Mouse (Mus musculus): ENCODE data around the gene 9130213A22Rik.
A peak's percentile ranks its signal among the peaks of the same experiment; 100 is the strongest.

The 9130213A22Rik gene

DNA sequence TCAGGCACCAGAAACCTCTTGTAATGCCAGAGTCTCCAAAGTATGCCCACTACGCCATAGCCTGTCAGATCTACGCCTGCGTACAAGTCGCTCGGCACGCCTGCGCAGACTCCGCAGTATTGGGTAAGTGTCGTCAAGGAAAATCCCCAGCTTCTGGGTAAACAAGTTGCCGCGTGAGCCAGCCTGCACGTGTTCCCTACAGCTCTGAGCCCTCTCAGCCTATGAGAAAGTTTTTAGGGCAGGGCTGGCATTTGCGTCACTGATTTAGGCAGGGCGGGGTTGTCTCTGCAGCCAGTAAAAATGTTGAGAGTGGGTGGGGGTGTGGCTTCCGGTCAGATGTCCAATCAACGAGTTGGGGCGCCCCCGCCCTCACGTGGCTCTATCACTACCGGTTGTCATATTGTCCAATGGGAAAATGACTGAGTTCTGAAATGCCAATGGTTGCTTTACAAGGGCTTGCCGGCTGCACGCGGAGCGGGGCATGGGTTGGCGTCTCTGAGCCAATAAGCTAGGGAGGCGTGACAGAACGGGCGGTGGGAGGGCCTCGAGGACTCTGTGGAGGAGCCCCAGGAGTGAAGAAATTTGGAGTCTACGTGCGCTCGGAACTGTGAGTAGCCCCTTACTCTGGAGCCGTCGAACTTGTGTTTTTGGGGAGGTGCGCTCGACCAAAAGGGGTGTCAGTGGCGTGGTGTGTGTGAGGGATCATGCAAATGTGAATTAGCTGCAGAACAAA is 27.5 kb downstream of the 9130213A22Rik start, which contains the start of gene Per1:
Gene Per1, plus strand, starts transcription at position 521 of the 733 bp plus-strand sequence.
- peak; percentile 100 for DNase-seq (ENCODE audit: inconsistent age in 2 of 2, low spot score in 1 of 2)

GRCm38 (mm10) chr11:69093856-69094255 is 28.5 kb downstream of the 9130213A22Rik start:
- DNase-seq (ENCODE audit: inconsistent age in 2 of 2, low spot score in 1 of 2): peak; percentile 29 to 68

DNA sequence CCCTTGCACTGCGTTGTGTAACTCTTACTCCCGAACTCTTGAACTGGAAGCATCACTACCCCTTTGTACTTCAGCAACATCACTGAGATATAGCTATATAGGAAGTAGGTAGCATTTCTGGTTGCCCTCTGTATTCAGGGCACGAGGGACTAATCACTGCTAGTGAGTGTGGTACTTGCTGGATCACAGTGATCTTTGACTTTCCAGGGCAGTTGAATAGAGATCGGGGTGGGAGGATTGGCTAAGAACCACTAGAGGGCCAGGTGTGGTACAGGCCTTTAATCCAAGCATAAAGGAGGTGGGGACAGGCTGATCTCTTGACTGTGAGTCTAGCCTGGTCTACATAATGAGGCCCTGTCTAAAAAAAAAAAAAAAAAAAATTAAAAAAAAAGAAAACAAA is 29.5 kb downstream of the 9130213A22Rik start:
- DNase-seq (ENCODE audit: inconsistent age in 2 of 2, low spot score in 1 of 2): peak in 1 of 2 experiments; percentile 15

GRCm38 (mm10) chr11:69092386-69092751 is 30.0 kb downstream of the 9130213A22Rik start:
- DNase-seq (ENCODE audit: inconsistent age in 2 of 2, low spot score in 1 of 2): peak; percentile 89 to 97

DNA sequence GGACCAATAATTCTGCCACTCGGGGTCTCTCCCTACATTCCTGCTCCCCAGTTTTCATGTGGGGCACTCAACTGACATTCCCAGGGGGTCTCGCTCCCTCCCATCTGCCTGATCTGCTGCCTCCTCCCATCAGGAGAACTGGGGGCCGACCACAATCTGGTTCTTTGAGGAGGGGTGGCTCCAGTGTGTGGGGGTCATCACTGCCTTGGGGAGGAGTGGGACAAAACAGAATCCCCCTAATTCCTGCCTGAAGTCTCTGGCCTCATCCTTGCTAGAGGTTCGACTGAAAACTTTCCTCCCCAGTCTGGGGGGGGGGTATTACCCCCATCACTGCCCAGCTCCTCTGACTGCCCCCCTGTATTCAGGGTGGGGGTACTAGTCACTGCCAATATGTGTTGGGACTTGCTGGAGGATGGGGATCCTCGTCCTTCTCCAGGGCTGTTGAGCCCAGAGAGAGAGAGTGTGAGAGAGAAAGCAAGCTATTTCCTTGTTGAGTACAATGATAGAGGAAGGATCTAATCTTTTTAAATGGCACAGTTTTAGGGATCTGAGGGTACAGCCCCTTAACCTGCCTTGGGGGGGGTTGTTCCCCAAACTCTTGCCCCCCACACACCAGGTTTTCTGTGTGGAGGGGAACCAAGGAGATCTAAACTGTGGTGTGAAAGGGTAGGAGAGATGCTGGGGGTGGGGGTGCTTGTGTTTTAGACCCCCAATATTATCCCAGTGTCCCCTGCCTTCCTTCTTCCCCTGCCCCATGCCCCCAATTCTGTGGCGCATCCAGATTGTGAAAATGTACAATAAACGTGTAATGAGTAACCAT is 30.6 kb downstream of the 9130213A22Rik start:
- peak; percentile 30 to 54 for DNase-seq (ENCODE audit: inconsistent age in 2 of 2, low spot score in 1 of 2)

DNA sequence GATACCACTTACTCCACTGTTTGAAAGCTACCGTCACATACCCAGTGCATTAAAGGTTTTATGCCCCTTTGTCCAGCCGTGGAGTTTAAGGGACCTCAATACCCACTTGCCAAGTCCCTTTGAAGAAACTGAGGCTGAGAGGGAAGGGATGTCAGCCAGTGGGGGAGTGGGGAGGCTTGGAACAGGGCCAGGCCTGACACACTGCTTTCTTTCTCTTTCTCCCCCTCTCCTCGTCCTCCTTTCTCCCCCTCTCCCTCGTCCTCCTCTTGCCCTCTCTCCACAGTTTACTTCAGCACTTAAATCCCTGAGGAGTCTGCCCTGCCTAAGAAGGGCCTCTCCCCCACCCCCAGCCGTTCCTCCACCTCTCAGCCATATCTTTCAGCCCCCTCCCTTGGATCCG is 32.0 kb downstream of the 9130213A22Rik start:
- peak in 1 of 2 experiments; percentile 16 for DNase-seq (ENCODE audit: inconsistent age in 2 of 2, low spot score in 1 of 2)

- DNase-seq (ENCODE audit: inconsistent age in 2 of 2, low spot score in 1 of 2): peak; percentile 67 to 89
Observed at GRCm38 (mm10) chr11:69089616-69090290, 32.6 kb downstream of the 9130213A22Rik start.

DNA sequence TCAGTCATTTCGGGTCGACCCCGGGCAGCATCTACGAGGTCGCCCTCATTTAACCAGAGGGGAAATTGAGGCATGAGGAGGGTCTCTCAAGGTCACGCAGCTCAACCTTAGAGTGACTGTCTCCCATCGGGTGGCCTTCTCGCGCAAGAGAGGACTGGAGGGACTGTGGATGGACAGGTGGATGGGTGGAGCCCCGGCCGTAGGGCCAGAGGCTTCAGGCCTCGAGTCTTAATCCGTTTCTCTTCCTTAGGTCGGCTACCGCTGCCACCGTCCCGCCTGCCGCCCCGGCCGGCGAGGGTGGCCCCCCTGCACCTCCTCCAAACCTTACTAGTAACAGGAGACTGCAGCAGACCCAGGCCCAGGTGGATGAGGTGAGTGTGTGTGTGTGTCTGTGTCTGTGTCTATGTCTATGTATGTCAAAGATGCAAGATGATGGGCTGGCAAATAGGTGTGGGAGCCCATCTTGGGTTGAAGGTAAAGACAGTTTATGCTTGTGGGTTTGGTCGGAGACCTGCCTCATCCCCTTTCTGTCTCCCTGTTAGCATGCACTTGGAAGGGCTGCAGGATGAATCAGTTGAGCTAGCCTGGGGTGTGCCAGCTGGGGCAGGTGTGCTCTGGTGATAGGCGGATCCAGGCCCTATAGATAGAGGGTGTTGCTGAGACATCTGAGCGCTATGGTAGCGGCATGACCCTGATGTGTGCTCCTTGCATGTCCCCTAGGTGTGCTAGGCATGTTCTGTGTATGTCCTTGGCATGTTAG is 33.4 kb downstream of the 9130213A22Rik start:
- DNase-seq (ENCODE audit: inconsistent age in 2 of 2, low spot score in 1 of 2): peak; percentile 58 to 84

- peak; percentile 93 to 96 for DNase-seq (ENCODE audit: inconsistent age in 2 of 2, low spot score in 1 of 2)
Observed at GRCm38 (mm10) chr11:69088103-69088855, 34.1 kb downstream of the 9130213A22Rik start, which contains the start of gene Vamp2. Gene Vamp2, plus strand, starts transcription at chr11:69088490.

GRCm38 (mm10) chr11:69087597-69087996 is 34.8 kb downstream of the 9130213A22Rik start:
- no peak for DNase-seq (ENCODE audit: inconsistent age in 2 of 2, low spot score in 1 of 2)

GRCm38 (mm10) chr11:69087082-69087481 is 35.3 kb downstream of the 9130213A22Rik start:
- no peak for DNase-seq (ENCODE audit: inconsistent age in 2 of 2, low spot score in 1 of 2)

DNA sequence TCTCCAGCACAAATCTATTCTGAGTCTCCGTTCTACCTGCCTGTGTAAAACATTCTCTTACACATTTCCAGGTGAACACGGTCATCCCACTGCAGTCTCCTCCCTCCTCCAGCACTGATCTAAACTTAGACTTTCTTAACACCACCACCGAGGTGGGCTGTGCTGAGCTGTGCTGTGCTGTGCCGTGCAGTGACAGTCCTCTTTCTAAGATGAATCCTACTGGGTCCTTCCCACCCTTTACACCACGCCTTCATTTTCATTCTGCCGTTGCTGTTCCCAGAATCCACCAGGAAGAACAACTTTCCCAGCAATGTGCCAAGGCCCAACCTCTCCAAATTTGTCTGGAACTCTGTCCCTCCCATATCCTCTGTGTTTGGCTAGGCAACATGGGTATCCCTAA is 36.0 kb downstream of the 9130213A22Rik start:
- DNase-seq (ENCODE audit: inconsistent age in 2 of 2, low spot score in 1 of 2): no peak

DNA sequence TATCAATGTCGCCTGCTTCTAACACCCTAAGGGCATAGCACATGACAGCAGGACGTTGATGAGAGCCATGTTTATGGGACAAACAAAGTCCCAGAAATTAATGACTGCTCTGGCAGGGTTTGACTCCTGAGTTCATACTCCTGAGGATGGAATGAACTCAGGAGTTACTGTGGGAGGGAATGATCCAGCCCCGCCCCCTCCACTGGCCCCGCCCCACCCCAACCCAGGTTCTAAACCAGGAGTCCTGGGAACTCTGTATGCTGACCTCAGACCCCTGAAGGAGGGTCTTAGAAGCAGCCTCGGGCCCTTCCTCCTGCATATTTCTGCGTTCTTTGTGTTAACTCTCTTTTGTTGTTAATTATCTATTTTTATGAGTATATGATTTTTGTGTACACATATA is 36.8 kb downstream of the 9130213A22Rik start:
- DNase-seq (ENCODE audit: inconsistent age in 2 of 2, low spot score in 1 of 2): no peak

DNA sequence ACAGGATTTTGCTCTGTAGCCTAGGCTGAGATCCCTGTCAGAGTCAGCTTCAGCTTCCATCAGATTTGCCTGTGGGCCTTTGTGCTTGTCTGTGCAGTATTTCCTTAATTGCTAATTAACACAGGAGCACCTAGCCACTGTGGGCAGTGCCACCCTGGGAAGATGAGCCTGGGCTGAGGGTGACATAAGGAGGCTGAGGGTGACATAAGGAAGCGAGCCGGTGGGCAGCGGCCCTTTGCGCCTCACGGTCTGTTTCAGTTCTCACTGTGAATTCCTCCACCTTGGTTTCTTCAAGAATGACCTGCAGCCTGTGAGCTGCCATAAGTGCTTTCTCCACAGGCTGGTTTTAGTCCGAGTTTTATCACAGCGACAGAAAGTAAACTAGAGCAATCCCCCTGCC is 40.8 kb downstream of the 9130213A22Rik start:
- no peak for DNase-seq (ENCODE audit: inconsistent age in 2 of 2, low spot score in 1 of 2)

- peak; percentile 11 to 46 for DNase-seq (ENCODE audit: inconsistent age in 2 of 2, low spot score in 1 of 2)
Observed at GRCm38 (mm10) chr11:69080855-69081222, 41.5 kb downstream of the 9130213A22Rik start.

DNA sequence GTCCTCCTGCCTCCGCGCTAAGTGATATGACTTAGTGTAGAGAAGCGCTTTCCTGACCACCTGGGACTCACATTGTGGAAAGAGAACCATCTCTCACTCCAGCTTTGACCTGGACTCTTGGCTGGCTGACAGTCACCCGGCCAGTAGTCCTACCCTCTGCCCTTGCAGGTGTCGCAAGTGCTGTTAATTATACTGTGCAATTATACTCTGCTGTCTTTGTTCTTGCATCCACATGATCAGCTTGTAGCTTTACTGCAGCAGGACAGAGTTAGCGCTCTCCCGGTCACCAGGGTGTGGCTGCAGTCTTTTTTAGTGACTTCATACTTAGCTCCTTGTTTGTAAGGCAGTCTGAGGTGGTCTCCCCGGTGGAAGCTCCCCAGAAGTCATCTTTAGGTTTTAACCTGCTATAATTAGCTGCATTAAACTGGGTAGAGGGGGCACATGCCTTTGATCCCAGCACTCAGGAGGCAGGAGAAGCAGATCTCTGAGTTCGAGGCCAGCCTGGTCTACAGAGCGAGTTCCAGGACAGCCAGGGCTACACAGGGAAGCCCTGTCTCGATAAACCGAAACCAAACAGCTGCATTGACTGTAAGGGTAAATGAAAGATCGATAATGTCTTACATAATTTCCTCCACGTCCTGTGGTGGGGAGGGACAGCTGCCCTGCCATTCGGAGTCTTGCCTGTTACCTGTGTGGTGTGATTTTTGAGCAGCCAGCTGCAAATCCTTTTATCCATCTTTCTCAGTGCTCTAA is 42.1 kb downstream of the 9130213A22Rik start:
- DNase-seq (ENCODE audit: inconsistent age in 2 of 2, low spot score in 1 of 2): peak in 1 of 2 experiments; percentile 36

DNA sequence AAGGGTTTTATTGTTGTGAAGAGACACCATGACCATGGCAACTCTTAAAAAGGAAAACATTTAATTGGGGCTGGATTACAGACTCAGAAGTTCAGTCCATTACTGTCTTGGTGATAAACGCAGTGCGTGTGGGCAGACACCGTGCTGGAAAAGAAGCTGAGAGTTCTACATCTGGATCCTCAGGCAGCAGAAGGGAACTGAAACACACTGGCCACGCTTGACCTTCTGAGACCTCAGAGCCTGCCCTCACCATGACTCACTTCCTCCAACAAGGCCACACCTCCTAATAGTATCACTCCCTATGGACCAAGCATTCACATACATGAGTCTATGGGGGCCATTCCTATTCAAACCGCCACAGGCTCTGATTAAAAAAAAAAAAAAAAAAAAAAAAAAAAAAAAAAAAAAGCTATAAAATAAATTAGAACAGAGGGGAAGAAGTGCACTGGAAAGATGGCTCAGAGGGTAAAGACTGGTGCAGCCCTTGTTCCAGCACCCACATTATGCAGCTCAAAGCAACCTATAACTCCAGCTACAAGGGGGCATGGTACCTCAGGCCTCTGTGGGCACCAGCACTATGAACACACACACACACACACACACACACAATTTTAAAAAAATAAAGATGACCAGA is 43.5 kb downstream of the 9130213A22Rik start:
- DNase-seq (ENCODE audit: inconsistent age in 2 of 2, low spot score in 1 of 2): peak; percentile 47 to 71

DNA sequence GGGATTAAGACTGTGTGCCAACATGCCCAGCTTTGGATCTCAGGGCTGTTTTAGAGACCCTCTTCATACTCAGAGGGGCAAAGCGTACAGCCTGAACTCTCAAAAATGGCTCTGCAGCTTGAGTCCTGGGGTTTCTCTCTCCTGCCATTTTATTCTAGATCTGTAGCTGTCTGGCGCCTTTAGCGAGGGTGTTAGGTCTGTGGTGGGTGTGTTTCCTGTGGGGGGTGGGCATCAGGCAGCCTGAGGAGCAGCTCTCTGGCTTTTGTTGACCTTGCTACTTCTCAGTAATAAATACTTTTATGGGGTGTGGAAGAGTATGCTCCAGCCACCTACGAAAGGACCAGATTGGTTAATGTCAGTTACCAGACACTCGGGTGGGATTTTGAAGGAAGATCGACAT is 44.3 kb downstream of the 9130213A22Rik start:
- DNase-seq (ENCODE audit: inconsistent age in 2 of 2, low spot score in 1 of 2): peak; percentile 12 to 28

GRCm38 (mm10) chr11:69077316-69077715 is 45.1 kb downstream of the 9130213A22Rik start:
- peak; percentile 56 to 76 for DNase-seq (ENCODE audit: inconsistent age in 2 of 2, low spot score in 1 of 2)
